Mouse (Mus musculus): Measurements from ENCODE around the gene Smyd4. TPM values are rescaled to one million over a fixed set of nuclear protein-coding genes. Genes with fewer than 3 reads are reported as not detected.
A peak's percentile ranks its signal among the peaks of the same experiment; 100 is the strongest.
"Not testable (repeated sequence)": the region's sequence is repeated elsewhere in the genome, so short reads cannot be mapped to it uniquely, and the experiment has no call there.

Smyd4 gene
- total RNA-seq, 2 experiments from 2014 or later, result 12.1 to 12.5 TPM

- intact Hi-C loops (cut with DNase I), result no loop called here
- no peak for DNase-seq (ENCODE audit: low spot score in 2 of 2)
Measured at GRCm38 (mm10) chr11:75343096-75343495, 5.1 kb upstream of the Smyd4 start.

GRCm38 (mm10) chr11:75344163-75344562 is 4.1 kb upstream of the Smyd4 start:
- DNase-seq (ENCODE audit: low spot score in 2 of 2), result no peak
- intact Hi-C loops (cut with DNase I), result no loop called here

- intact Hi-C loops (cut with DNase I), result no loop called here
- no peak for DNase-seq (ENCODE audit: low spot score in 2 of 2)
Measured at GRCm38 (mm10) chr11:75344716-75345115, 3.5 kb upstream of the Smyd4 start.

DNA sequence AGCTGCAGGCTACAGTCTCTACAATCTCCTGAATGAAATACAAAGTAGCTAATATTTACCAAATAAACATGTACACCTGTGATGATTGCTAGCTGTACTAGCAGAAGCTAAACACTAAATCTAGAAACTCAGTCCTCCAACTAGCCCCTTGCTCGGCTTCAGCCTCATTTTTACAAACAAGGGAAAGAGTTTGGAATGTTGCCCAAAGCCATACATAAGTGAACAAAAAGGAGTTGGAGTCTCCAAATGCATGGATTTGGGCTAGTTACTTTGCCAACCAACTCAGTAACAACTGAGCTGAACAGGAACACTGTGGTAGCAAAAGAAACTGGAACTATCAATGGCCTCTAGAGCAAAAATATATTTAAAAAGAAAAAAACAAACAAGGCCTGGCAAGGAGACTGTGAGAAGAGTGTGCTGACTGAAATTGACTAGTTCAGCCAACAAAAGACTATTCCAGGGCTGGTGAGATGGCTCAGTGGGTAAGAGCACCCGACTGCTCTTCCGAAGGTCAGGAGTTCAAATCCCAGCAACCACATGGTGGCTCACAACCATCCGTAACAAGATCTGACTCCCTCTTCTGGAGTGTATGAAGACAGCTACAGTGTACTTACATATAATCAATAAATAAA is 1.6 kb upstream of the Smyd4 start:
- DNase-seq (ENCODE audit: low spot score in 2 of 2), result no peak
- intact Hi-C loops (cut with DNase I), result no loop called here

GRCm38 (mm10) chr11:75347188-75347585 is 1.0 kb upstream of the Smyd4 start:
- intact Hi-C loops (cut with DNase I), result no loop called here

GRCm38 (mm10) chr11:75347596-75347995 is 637 bp upstream of the Smyd4 start:
- DNase-seq (ENCODE audit: low spot score in 2 of 2), result no peak
- intact Hi-C loops (cut with DNase I), result no loop called here

More at GRCm38 (mm10) chr11:75347188-75347585, 1.0 kb upstream of the Smyd4 start:
- no peak for DNase-seq (ENCODE audit: low spot score in 2 of 2)

DNA sequence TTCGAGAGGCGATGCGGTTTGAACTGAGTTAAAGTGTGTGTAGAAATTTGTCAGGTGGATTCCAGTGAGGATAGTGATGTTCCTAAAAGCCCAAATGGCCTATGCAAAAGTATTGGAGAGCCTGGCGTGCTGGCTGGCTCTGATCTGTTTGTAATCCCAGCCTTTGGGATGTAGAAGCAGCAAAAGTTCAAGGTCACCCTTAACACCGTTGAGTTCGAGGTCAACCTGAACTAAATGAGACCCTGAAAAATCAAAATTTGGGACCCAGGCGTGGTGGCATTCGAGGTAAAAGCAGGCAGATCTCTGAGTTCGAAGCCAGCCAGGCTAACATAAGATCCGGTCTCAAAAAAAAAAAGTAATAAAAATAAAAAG is 643 bp downstream of the Smyd4 start:
- intact Hi-C loops (cut with DNase I), result no loop called here
- DNase-seq (ENCODE audit: low spot score in 2 of 2), result no peak

- DNase-seq (ENCODE audit: low spot score in 2 of 2), result no peak
- intact Hi-C loops (cut with DNase I), result no loop called here
Measured at GRCm38 (mm10) chr11:75351225-75351624, 3.0 kb downstream of the Smyd4 start.

DNA sequence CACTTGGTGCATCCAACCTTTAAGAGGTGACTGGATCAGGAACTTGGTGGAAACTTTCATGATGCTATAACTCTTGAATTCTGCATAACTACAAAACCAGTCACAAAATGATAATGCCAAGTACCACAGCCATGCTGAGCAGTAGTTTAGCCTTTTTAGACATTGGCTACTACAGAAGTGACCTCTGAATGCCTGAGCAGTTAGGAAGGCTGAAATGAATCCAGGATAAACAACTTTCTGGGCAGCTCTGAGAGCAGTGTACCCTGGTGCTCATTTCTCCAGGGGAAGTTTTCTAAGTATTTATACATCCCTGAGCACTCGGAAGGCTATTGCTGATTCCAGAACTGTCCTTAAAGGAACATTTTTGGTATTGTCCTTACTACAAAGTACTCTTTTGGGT is 7.2 kb downstream of the Smyd4 start:
- DNase-seq (ENCODE audit: low spot score in 2 of 2), result no peak
- intact Hi-C loops (cut with DNase I), result no loop called here

DNA sequence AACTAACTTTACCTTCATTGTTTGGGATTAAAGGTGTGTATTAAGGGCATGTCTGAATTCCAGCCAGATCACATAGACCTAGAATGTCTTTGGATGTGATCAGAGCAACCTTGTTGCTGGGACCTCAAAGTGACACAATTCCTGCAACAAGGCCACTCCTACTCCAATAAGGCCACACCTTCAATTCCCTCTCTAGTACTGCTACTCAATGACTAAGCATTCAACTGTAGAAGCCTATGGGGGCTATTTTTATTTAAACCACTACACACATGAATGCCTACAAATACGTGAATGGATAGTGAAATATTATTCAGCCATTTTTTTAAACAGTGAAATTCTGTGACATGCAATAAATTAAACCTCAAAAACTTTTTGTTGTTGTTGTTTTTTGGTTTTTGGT is 28.9 kb downstream of the Smyd4 start:
- DNase-seq (ENCODE audit: low spot score in 2 of 2), result no peak

GRCm38 (mm10) chr11:75378786-75379185 is 30.6 kb downstream of the Smyd4 start:
- intact Hi-C loops (cut with DNase I); DNase-seq (ENCODE audit: low spot score in 2 of 2): not testable (repeated sequence)

More for the DNA sequence above, 28.9 kb downstream of the Smyd4 start:
- intact Hi-C loops (cut with DNase I), result no loop called here

DNA sequence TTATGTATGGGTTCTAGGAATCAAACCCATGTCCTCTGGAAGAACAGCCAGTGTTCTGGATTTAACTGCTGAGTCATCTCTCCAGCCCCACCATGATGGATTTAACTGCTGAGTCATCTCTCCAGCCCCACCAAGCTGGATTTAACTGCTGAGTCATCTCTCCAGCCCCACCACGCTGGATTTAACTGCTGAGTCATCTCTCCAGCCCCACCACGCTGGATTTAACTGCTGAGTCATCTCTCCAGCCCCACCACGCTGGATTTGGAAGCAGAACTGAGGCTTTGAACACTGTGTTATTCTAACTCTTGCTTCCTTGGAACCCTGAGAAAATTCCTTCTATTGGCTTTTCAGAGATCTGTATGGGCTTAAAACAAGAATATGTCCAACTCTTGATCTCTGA is 35.3 kb downstream of the Smyd4 start:
- peak in 1 of 2 experiments; percentile 33 for DNase-seq (ENCODE audit: low spot score in 2 of 2)
- intact Hi-C loops (cut with DNase I), result not testable (repeated sequence)

GRCm38 (mm10) chr11:75395611-75396010 is 47.4 kb downstream of the Smyd4 start:
- intact Hi-C loops (cut with DNase I), result no loop called here
- DNase-seq (ENCODE audit: low spot score in 2 of 2), result no peak

- intact Hi-C loops (cut with DNase I), result no loop called here
Measured at GRCm38 (mm10) chr11:75397452-75397851, 49.2 kb downstream of the Smyd4 start.

DNA sequence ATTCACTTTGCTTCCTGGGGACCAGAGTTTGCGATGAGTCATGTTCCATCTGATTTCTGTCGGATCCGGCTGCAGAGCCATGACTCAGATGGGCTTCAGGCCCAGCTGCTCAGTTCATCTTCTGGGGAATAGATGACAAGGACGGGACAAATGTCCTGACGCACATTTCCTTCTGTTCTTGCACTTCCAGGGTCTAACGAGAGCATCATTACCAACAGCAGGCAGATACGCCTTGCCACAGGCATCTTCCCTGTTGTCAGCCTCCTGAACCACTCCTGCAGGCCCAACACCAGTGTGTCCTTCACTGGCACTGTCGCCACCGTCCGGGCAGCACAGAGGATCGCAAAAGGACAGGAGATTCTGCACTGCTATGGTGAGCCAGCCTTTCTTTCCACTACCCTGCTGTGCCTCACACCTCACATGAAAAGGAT is 51.2 kb downstream of the Smyd4 start:
- intact Hi-C loops (cut with DNase I), result no loop called here
- peak; percentile 37 to 85 for DNase-seq (ENCODE audit: low spot score in 2 of 2)

More at GRCm38 (mm10) chr11:75397452-75397851, 49.2 kb downstream of the Smyd4 start:
- peak in 1 of 2 experiments; percentile 26 for DNase-seq (ENCODE audit: low spot score in 2 of 2)

- peak in 1 of 2 experiments; percentile 49 for DNase-seq (ENCODE audit: low spot score in 2 of 2)
- intact Hi-C loops (cut with DNase I), result loop anchor here (5.0 to 10.0 kb wide), 2 partner anchors 115 to 172 kb away; partner anchors contain the start of genes Rilp and Scarf1
Measured at GRCm38 (mm10) chr11:75400099-75400498, 51.9 kb downstream of the Smyd4 start.

GRCm38 (mm10) chr11:75402271-75402690 is 54.0 kb downstream of the Smyd4 start:
- intact Hi-C loops (cut with DNase I), result loop anchor here (5.0 to 10.0 kb wide), 2 partner anchors 113 to 170 kb away; partner anchors contain the start of genes Rilp and Scarf1

DNA sequence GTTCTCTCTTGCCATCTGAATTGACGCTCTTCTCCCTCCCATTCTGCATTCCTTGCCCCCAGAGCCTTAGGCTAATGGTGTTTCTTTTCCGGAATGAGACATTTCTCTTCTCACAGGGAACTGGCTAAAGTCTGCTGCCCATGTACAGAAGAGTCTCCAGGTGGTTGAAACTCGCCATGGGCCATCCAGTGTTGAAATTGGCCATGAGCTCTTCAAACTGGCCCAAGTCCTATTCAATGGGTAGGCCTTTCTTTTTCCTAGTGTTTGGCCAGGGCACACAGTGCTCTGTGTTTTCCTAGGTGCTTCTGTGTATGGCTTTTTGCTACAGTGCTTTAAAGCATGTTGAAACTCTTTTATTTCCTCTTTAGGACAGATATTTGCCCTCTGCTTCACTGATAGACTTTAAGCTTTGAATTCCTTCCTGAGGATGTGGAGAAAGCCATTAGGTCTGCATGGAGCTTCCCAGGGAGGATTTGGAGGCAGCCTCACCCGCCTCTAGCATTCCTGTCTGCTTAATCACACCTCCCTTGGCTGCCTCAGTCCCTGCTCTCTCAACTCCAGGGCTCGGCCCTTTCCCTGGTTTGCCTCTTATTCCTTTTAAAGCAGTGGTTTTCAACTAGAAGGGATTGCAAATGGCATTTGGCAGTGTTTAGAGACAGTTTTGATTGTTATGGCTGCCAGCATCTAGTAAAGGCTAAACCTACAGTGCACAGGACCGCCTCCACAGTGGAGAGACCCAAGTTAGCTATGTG is 55.2 kb downstream of the Smyd4 start:
- intact Hi-C loops (cut with DNase I), result loop anchor here (5.0 to 10.0 kb wide), 2 partner anchors 111 to 169 kb away; partner anchors contain the start of genes Rilp and Scarf1
- DNase-seq (ENCODE audit: low spot score in 2 of 2), result no peak

More at GRCm38 (mm10) chr11:75402271-75402690, 54.0 kb downstream of the Smyd4 start:
- DNase-seq (ENCODE audit: low spot score in 2 of 2), result peak; percentile 60 to 75

DNA sequence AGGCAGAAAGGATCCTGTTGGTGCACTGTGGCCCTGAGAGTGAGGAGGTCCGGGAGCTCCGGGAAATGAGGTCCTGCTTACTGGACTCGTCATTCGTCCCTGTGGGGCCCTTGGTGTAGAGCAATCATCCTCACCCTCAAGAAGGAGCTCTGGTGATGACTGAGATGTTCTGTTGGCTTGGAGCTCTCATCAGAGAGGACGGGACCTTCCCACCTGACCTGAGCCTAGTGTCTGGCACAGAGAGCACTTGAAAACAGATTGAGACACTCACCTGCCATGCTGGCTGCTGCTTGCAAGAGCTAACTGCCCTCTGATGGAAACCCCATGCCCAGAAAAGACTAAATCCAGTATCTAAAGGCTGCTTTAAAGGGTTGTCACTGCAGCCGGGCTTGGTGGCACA is 56.6 kb downstream of the Smyd4 start:
- no peak for DNase-seq (ENCODE audit: low spot score in 2 of 2)
- intact Hi-C loops (cut with DNase I), result loop anchor here (5.0 to 10.0 kb wide), 2 partner anchors 110 to 168 kb away; partner anchors contain the start of genes Rilp and Scarf1

DNA sequence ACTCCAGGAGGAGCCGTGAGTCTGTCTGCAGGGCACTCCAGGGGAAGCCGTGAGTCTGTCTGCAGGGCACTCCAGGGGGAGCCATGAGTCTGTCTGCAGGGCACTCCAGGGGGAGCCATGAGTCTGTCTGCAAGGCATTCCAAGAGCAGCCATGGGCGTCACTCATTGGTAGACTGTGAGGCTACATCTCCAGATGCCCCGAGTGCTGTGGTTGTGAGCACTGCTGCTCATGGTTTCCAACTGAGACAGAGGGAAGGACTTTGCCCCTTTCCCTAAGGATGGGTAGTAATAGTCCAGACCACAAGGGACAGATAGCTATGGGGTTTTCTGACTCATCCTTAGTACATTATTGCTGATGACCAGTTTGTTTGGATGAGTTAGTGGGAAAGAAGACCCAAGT is 57.9 kb downstream of the Smyd4 start:
- intact Hi-C loops (cut with DNase I), result loop anchor here (10.0 kb wide), 1 partner anchor 109 kb away; the partner anchor contains the start of genes Rilp and Scarf1
- DNase-seq (ENCODE audit: low spot score in 2 of 2), result no peak

Measured in left cerebral cortex, postnatal 25 days (tissue).